Mouse (Mus musculus): ENCODE results near the gene Zfp3. TPM values are rescaled to one million over a fixed set of nuclear protein-coding genes. Genes with fewer than 3 reads are reported as not detected.
A peak's percentile ranks its signal among the peaks of the same experiment; 100 is the strongest.
"Not testable (repeated sequence)": the region's sequence is repeated elsewhere in the genome, so short reads cannot be mapped to it uniquely, and the experiment has no call there.

Gene Zfp3
- polyA plus RNA-seq, 2 experiments, result 4.4 to 5.9 TPM

GRCm38 (mm10) chr11:70754958-70755357 is 9.1 kb upstream of the Zfp3 start:
- TF ChIP-seq POLR2A (IDR thresholded peaks at IDR 0.05; ENCODE audit: borderline replicate concordance, extremely low read depth, insufficient read depth, insufficient read length), result no peak
- DNase-seq (ENCODE audit: low spot score), result no peak
- Histone ChIP-seq H3K27ac (replicated peaks; ENCODE audit: low read depth, low read length) (no peak overlapping the region), H3K9ac (ENCODE audit: low read depth, low read length, severe bottlenecking) (no peak overlapping the region), H3K4me1 (ENCODE audit: control insufficient read depth, insufficient read depth, low read length) (no peaks in the 10 kb centered on the region), H3K27me3 (ENCODE audit: control insufficient read depth, insufficient read depth, low read length) (no peaks in the 10 kb centered on the region), H3K36me3 (ENCODE audit: control insufficient read depth, insufficient read depth, low read length) (no peaks in the 10 kb centered on the region), H3K9me3 (ENCODE audit: control insufficient read depth, low read length) (no peaks in the 10 kb centered on the region), H3K4me3 (replicated peaks; ENCODE audit: low read length) (no peak overlapping the region), H3K4me2 (replicated peaks; ENCODE audit: low read depth, low read length, severe bottlenecking) (no peak overlapping the region)
- ATAC-seq (ENCODE audit: low FRiP score, low read depth), result no peak
- 62% methylated on average over 7 of the region's 7 CpGs for WGBS

GRCm38 (mm10) chr11:70755645-70756044 is 8.4 kb upstream of the Zfp3 start:
- Histone ChIP-seq H3K9me3 (ENCODE audit: control insufficient read depth, low read length) (no peaks in the 10 kb centered on the region), H3K4me3 (replicated peaks; ENCODE audit: low read length) (no peak overlapping the region), H3K27me3 (ENCODE audit: control insufficient read depth, insufficient read depth, low read length) (no peaks in the 10 kb centered on the region), H3K36me3 (ENCODE audit: control insufficient read depth, insufficient read depth, low read length) (no peaks in the 10 kb centered on the region), H3K9ac (ENCODE audit: low read depth, low read length, severe bottlenecking) (no peak overlapping the region), H3K4me2 (replicated peaks; ENCODE audit: low read depth, low read length, severe bottlenecking) (no peak overlapping the region), H3K27ac (replicated peaks; ENCODE audit: low read depth, low read length) (no peak overlapping the region), H3K4me1 (ENCODE audit: control insufficient read depth, insufficient read depth, low read length) (no peaks in the 10 kb centered on the region)
- 12% methylated on average over 7 of the region's 7 CpGs for WGBS
- DNase-seq (ENCODE audit: low spot score), result peak; percentile 75
- ATAC-seq (ENCODE audit: low FRiP score, low read depth), result no peak; the same call in 1 of the 2 replicates
- no peak for TF ChIP-seq POLR2A (IDR thresholded peaks at IDR 0.05; ENCODE audit: borderline replicate concordance, extremely low read depth, insufficient read depth, insufficient read length)

GRCm38 (mm10) chr11:70760446-70760845 is 3.6 kb upstream of the Zfp3 start:
- not testable (repeated sequence) for ATAC-seq (ENCODE audit: low FRiP score, low read depth); H3K4me1 ChIP-seq (ENCODE audit: control insufficient read depth, insufficient read depth, low read length)

GRCm38 (mm10) chr11:70762641-70763040 is 1.4 kb upstream of the Zfp3 start:
- WGBS, result 81% methylated on average over 9 of the region's 9 CpGs
- DNase-seq (ENCODE audit: low spot score) (no peak), ATAC-seq (ENCODE audit: low FRiP score, low read depth) (no peak)
- Histone ChIP-seq H3K27ac (replicated peaks; ENCODE audit: low read depth, low read length) (no peak overlapping the region), H3K4me3 (replicated peaks; ENCODE audit: low read length) (no peak overlapping the region), H3K4me2 (replicated peaks; ENCODE audit: low read depth, low read length, severe bottlenecking) (no peak overlapping the region), H3K9me3 (ENCODE audit: control insufficient read depth, low read length) (no peaks in the 10 kb centered on the region), H3K27me3 (ENCODE audit: control insufficient read depth, insufficient read depth, low read length) (no peaks in the 10 kb centered on the region), H3K4me1 (ENCODE audit: control insufficient read depth, insufficient read depth, low read length) (0 out of 2 replicates have a peak, but pooled peaks cover 4% of the 10 kb centered on the region), H3K36me3 (ENCODE audit: control insufficient read depth, insufficient read depth, low read length) (no peaks in the 10 kb centered on the region), H3K9ac (ENCODE audit: low read depth, low read length, severe bottlenecking) (no peak overlapping the region)
- no peak for TF ChIP-seq POLR2A (IDR thresholded peaks at IDR 0.05; ENCODE audit: borderline replicate concordance, extremely low read depth, insufficient read depth, insufficient read length)

More at GRCm38 (mm10) chr11:70760446-70760845, 3.6 kb upstream of the Zfp3 start:
- H3K4me2 ChIP-seq (replicated peaks; ENCODE audit: low read depth, low read length, severe bottlenecking); DNase-seq (ENCODE audit: low spot score); H3K4me3 ChIP-seq (replicated peaks; ENCODE audit: low read length); H3K27me3 ChIP-seq (ENCODE audit: control insufficient read depth, insufficient read depth, low read length); H3K36me3 ChIP-seq (ENCODE audit: control insufficient read depth, insufficient read depth, low read length); H3K9me3 ChIP-seq (ENCODE audit: control insufficient read depth, low read length); H3K27ac ChIP-seq (replicated peaks; ENCODE audit: low read depth, low read length); H3K9ac ChIP-seq (ENCODE audit: low read depth, low read length, severe bottlenecking): not testable (repeated sequence)
- 72% methylated on average over 3 of the region's 3 CpGs for WGBS

- Histone ChIP-seq H3K36me3 (ENCODE audit: control insufficient read depth, insufficient read depth, low read length) (no peaks in the 10 kb centered on the region), H3K9ac (ENCODE audit: low read depth, low read length, severe bottlenecking) (peak overlapping the region; percentile 76), H3K4me1 (ENCODE audit: control insufficient read depth, insufficient read depth, low read length) (0 out of 2 replicates have a peak, but pooled peaks cover 4% of the 10 kb centered on the region), H3K9me3 (ENCODE audit: control insufficient read depth, low read length) (no peaks in the 10 kb centered on the region), H3K27ac (replicated peaks; ENCODE audit: low read depth, low read length) (no peak overlapping the region), H3K4me2 (replicated peaks; ENCODE audit: low read depth, low read length, severe bottlenecking) (peak overlapping the region; percentile 71), H3K4me3 (replicated peaks; ENCODE audit: low read length) (peak overlapping the region; percentile 70), H3K27me3 (ENCODE audit: control insufficient read depth, insufficient read depth, low read length) (no peaks in the 10 kb centered on the region)
- no peak for DNase-seq (ENCODE audit: low spot score)
- no peak for TF ChIP-seq POLR2A (IDR thresholded peaks at IDR 0.05; ENCODE audit: borderline replicate concordance, extremely low read depth, insufficient read depth, insufficient read length)
- WGBS, result 38% methylated on average over 3 of the region's 3 CpGs
- ATAC-seq (ENCODE audit: low FRiP score, low read depth), result no peak
Observed at GRCm38 (mm10) chr11:70763582-70763935, 450 bp upstream of the Zfp3 start.
